Mouse (Mus musculus): ENCODE data around the gene Cab39. TPM values are rescaled to one million over a fixed set of nuclear protein-coding genes. Genes with fewer than 3 reads are reported as not detected.
"Not testable (repeated sequence)": the region's sequence is repeated elsewhere in the genome, so short reads cannot be mapped to it uniquely, and the experiment has no call there.

The Cab39 gene
- polyA plus RNA-seq, 1 experiment from 2014 or later = 42.3 TPM

GRCm38 (mm10) chr1:85804551-85804950, 11.3 kb downstream of the Cab39 start:
- Histone ChIP-seq H3K27ac (ENCODE audit: low read depth, low read length) (no peak overlapping the region), H3K9me3 (ENCODE audit: control insufficient read depth, low read length) (no peaks in the 10 kb centered on the region), H3K27me3 (replicated peaks; ENCODE audit: control insufficient read depth, insufficient read depth, low read length) (no peaks in the 10 kb centered on the region), H3K4me1 (ENCODE audit: control insufficient read depth, insufficient read depth, low read depth, low read length) (no peaks in the 10 kb centered on the region; the same call in 1 of the 2 replicates), H3K4me3 (ENCODE audit: low read length) (no peak overlapping the region), H3K4me2 (ENCODE audit: low read length) (no peak overlapping the region), H3K9ac (ENCODE audit: low read depth, low read length) (no peak overlapping the region), H3K36me3 (ENCODE audit: control insufficient read depth, insufficient read depth, low read length) (no peaks in the 10 kb centered on the region; the same call in 1 of the 2 replicates)
- ATAC-seq = no peak
- 90% methylated on average over 8 of the region's 8 CpGs for WGBS

GRCm38 (mm10) chr1:85809256-85809655, 16.0 kb downstream of the Cab39 start:
- no peaks in the 10 kb centered on the region; the same call in 1 of the 2 replicates for H3K36me3 ChIP-seq (ENCODE audit: control insufficient read depth, insufficient read depth, low read length)
- H3K4me2 ChIP-seq (ENCODE audit: low read length) = no peak overlapping the region
- ATAC-seq = no peak
- no peaks in the 10 kb centered on the region for H3K9me3 ChIP-seq (ENCODE audit: control insufficient read depth, low read length)
- no peaks in the 10 kb centered on the region for H3K27me3 ChIP-seq (replicated peaks; ENCODE audit: control insufficient read depth, insufficient read depth, low read length)
- H3K4me1 ChIP-seq (ENCODE audit: control insufficient read depth, insufficient read depth, low read depth, low read length) = no peaks in the 10 kb centered on the region; the same call in 1 of the 2 replicates
- H3K27ac ChIP-seq (ENCODE audit: low read depth, low read length) = no peak overlapping the region
- no peak overlapping the region for H3K4me3 ChIP-seq (ENCODE audit: low read length)
- no peak overlapping the region for H3K9ac ChIP-seq (ENCODE audit: low read depth, low read length)
- 66% methylated on average over 4 of the region's 4 CpGs for WGBS

- Histone ChIP-seq H3K36me3 (ENCODE audit: control insufficient read depth, insufficient read depth, low read length) (no peaks in the 10 kb centered on the region; the same call in 1 of the 2 replicates), H3K27ac (ENCODE audit: low read depth, low read length) (no peak overlapping the region), H3K9me3 (ENCODE audit: control insufficient read depth, low read length) (no peaks in the 10 kb centered on the region), H3K4me3 (ENCODE audit: low read length) (no peak overlapping the region), H3K27me3 (replicated peaks; ENCODE audit: control insufficient read depth, insufficient read depth, low read length) (no peaks in the 10 kb centered on the region), H3K4me1 (ENCODE audit: control insufficient read depth, insufficient read depth, low read depth, low read length) (no peaks in the 10 kb centered on the region; the same call in 1 of the 2 replicates), H3K9ac (ENCODE audit: low read depth, low read length) (no peak overlapping the region), H3K4me2 (ENCODE audit: low read length) (no peak overlapping the region)
- ATAC-seq = no peak
- WGBS = 84% methylated on average over 2 of the region's 2 CpGs
These were observed 17.1 kb downstream of the Cab39 start for GRCm38 (mm10) chr1:85810343-85810742.

- no peaks in the 10 kb centered on the region; the same call in 1 of the 2 replicates for H3K36me3 ChIP-seq (ENCODE audit: control insufficient read depth, insufficient read depth, low read length)
- H3K4me3 ChIP-seq (ENCODE audit: low read length) = no peak overlapping the region
- no peak overlapping the region for H3K9ac ChIP-seq (ENCODE audit: low read depth, low read length)
- no peaks in the 10 kb centered on the region for H3K27me3 ChIP-seq (replicated peaks; ENCODE audit: control insufficient read depth, insufficient read depth, low read length)
- no peaks in the 10 kb centered on the region for H3K9me3 ChIP-seq (ENCODE audit: control insufficient read depth, low read length)
- no peak overlapping the region for H3K4me2 ChIP-seq (ENCODE audit: low read length)
- no peak overlapping the region for H3K27ac ChIP-seq (ENCODE audit: low read depth, low read length)
- no peaks in the 10 kb centered on the region; the same call in 1 of the 2 replicates for H3K4me1 ChIP-seq (ENCODE audit: control insufficient read depth, insufficient read depth, low read depth, low read length)
- no peak for ATAC-seq
- 89% methylated on average over 2 of the region's 2 CpGs for WGBS
These were observed 17.5 kb downstream of the Cab39 start for GRCm38 (mm10) chr1:85810787-85811186.

- not testable (repeated sequence) for H3K4me2 ChIP-seq (ENCODE audit: low read length); H3K9ac ChIP-seq (ENCODE audit: low read depth, low read length); H3K4me3 ChIP-seq (ENCODE audit: low read length); ATAC-seq; H3K9me3 ChIP-seq (ENCODE audit: control insufficient read depth, low read length); H3K27ac ChIP-seq (ENCODE audit: low read depth, low read length); H3K27me3 ChIP-seq (replicated peaks; ENCODE audit: control insufficient read depth, insufficient read depth, low read length); H3K4me1 ChIP-seq (ENCODE audit: control insufficient read depth, insufficient read depth, low read depth, low read length); H3K36me3 ChIP-seq (ENCODE audit: control insufficient read depth, insufficient read depth, low read length)
These were observed 21.0 kb downstream of the Cab39 start for GRCm38 (mm10) chr1:85814213-85814612.

- Histone ChIP-seq H3K4me2 (ENCODE audit: low read length) (no peak overlapping the region), H3K36me3 (ENCODE audit: control insufficient read depth, insufficient read depth, low read length) (peaks cover 12% of the 10 kb centered on the region), H3K4me3 (ENCODE audit: low read length) (no peak overlapping the region), H3K9ac (ENCODE audit: low read depth, low read length) (no peak overlapping the region), H3K27ac (ENCODE audit: low read depth, low read length) (no peak overlapping the region), H3K27me3 (replicated peaks; ENCODE audit: control insufficient read depth, insufficient read depth, low read length) (no peaks in the 10 kb centered on the region), H3K9me3 (ENCODE audit: control insufficient read depth, low read length) (no peaks in the 10 kb centered on the region), H3K4me1 (ENCODE audit: control insufficient read depth, insufficient read depth, low read depth, low read length) (no peaks in the 10 kb centered on the region)
- ATAC-seq = no peak
- 96% methylated on average over 6 of the region's 6 CpGs for WGBS
These were observed 24.9 kb downstream of the Cab39 start for GRCm38 (mm10) chr1:85818121-85818520.

GRCm38 (mm10) chr1:85819695-85820094, 26.5 kb downstream of the Cab39 start:
- Histone ChIP-seq H3K27ac (ENCODE audit: low read depth, low read length) (no peak overlapping the region), H3K36me3 (ENCODE audit: control insufficient read depth, insufficient read depth, low read length) (peaks cover 15% of the 10 kb centered on the region), H3K9me3 (ENCODE audit: control insufficient read depth, low read length) (no peaks in the 10 kb centered on the region), H3K4me2 (ENCODE audit: low read length) (no peak overlapping the region), H3K4me3 (ENCODE audit: low read length) (no peak overlapping the region), H3K27me3 (replicated peaks; ENCODE audit: control insufficient read depth, insufficient read depth, low read length) (no peaks in the 10 kb centered on the region), H3K4me1 (ENCODE audit: control insufficient read depth, insufficient read depth, low read depth, low read length) (no peaks in the 10 kb centered on the region), H3K9ac (ENCODE audit: low read depth, low read length) (no peak overlapping the region)
- no peak for ATAC-seq
- 97% methylated on average over 1 of the region's 1 CpGs for WGBS

- no peak overlapping the region for H3K4me3 ChIP-seq (ENCODE audit: low read length)
- no peak overlapping the region for H3K4me2 ChIP-seq (ENCODE audit: low read length)
- no peaks in the 10 kb centered on the region for H3K9me3 ChIP-seq (ENCODE audit: control insufficient read depth, low read length)
- no peaks in the 10 kb centered on the region for H3K4me1 ChIP-seq (ENCODE audit: control insufficient read depth, insufficient read depth, low read depth, low read length)
- H3K27ac ChIP-seq (ENCODE audit: low read depth, low read length) = no peak overlapping the region
- peaks cover 15% of the 10 kb centered on the region for H3K36me3 ChIP-seq (ENCODE audit: control insufficient read depth, insufficient read depth, low read length)
- ATAC-seq = no peak
- WGBS = 79% methylated on average over 8 of the region's 8 CpGs
- no peaks in the 10 kb centered on the region for H3K27me3 ChIP-seq (replicated peaks; ENCODE audit: control insufficient read depth, insufficient read depth, low read length)
- no peak overlapping the region for H3K9ac ChIP-seq (ENCODE audit: low read depth, low read length)
These were observed 29.0 kb downstream of the Cab39 start for GRCm38 (mm10) chr1:85822239-85822638.

GRCm38 (mm10) chr1:85824905-85825304, 31.7 kb downstream of the Cab39 start:
- Histone ChIP-seq H3K27me3 (replicated peaks; ENCODE audit: control insufficient read depth, insufficient read depth, low read length) (no peaks in the 10 kb centered on the region), H3K4me2 (ENCODE audit: low read length) (no peak overlapping the region), H3K36me3 (ENCODE audit: control insufficient read depth, insufficient read depth, low read length) (peaks cover 11% of the 10 kb centered on the region), H3K9me3 (ENCODE audit: control insufficient read depth, low read length) (no peaks in the 10 kb centered on the region), H3K4me1 (ENCODE audit: control insufficient read depth, insufficient read depth, low read depth, low read length) (no peaks in the 10 kb centered on the region), H3K4me3 (ENCODE audit: low read length) (no peak overlapping the region), H3K27ac (ENCODE audit: low read depth, low read length) (no peak overlapping the region), H3K9ac (ENCODE audit: low read depth, low read length) (no peak overlapping the region)
- ATAC-seq = no peak
- 76% methylated on average over 3 of the region's 3 CpGs for WGBS

- no peak overlapping the region for H3K9ac ChIP-seq (ENCODE audit: low read depth, low read length)
- 82% methylated on average over 5 of the region's 5 CpGs for WGBS
- no peak overlapping the region for H3K27ac ChIP-seq (ENCODE audit: low read depth, low read length)
- no peak for ATAC-seq
- no peak overlapping the region for H3K4me2 ChIP-seq (ENCODE audit: low read length)
- no peaks in the 10 kb centered on the region for H3K27me3 ChIP-seq (replicated peaks; ENCODE audit: control insufficient read depth, insufficient read depth, low read length)
- H3K4me1 ChIP-seq (ENCODE audit: control insufficient read depth, insufficient read depth, low read depth, low read length) = no peaks in the 10 kb centered on the region
- H3K4me3 ChIP-seq (ENCODE audit: low read length) = no peak overlapping the region
- H3K9me3 ChIP-seq (ENCODE audit: control insufficient read depth, low read length) = no peaks in the 10 kb centered on the region
- H3K36me3 ChIP-seq (ENCODE audit: control insufficient read depth, insufficient read depth, low read length) = peaks cover 9% of the 10 kb centered on the region
These were observed 33.9 kb downstream of the Cab39 start for GRCm38 (mm10) chr1:85827166-85827565.

Data from hindbrain, embryonic 16.5 days (tissue).